Mouse (Mus musculus) inflammation-experienced regulatory T-cells, adult 6 months (primary cell): ENCODE measurements at regions not wholly inside any gene's neighbourhood (a gene's known extent, or its start where the extent isn't known, plus 50 kb on each side); places are given as distances from the start of the nearest gene placed in this dataset.

Experiments used
- ATAC-seq: one replicate; pipeline ENCODE4 v1.8.0; 2017

DNA sequence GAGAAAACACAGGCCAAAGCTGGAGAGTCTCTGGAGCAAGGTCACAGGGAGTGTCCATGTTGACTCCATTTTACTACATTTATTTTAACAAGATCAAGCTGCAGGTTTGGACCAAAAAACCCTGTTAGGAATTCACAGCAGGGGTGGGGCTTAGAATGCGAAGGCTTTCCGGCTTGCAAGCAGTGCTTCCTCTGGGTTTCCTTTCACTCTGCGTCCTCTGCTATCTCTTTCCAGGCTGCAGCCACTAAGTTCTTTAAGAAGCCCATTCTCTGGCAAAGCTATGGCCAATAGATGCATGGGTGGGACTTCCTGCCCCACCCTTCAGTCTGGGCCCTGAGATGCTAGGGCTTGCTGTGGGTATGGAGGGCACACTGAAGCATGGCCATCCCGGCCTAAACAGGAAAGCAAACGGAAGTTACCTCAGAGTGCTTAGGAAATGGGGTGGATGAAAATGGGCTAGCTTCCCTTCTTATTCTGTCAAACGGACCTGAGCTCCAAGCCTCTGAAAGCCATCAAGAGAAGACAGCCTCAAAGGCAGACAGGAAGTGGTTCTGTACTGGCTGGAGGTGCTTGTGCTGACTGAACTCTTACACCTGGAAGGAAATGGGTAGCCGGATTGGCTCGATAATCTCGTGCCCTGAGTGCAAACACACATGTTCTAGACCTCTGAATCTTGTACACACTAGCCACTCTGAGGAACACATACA lies 90.6 kb upstream of the C1qtnf7 start:
- peak; percentile 46 for ATAC-seq

DNA sequence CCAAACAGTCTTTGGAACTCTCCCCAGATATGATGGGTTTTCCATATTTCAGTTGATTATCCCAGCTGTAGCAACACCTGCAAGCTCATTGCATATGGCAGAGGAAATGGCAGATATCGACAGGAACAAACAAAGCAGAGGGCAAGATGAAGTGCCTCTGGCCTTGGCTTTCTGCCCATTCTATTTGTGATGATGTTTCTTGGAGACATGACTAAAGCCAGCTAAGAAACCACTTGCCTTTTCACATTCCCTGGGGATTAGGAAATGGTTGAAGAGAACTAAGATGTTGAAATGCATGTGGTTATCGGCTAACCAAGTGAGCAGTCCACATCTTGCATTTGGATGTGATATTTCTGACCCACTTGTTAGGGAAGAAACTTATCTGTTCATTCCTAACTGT lies 82.0 kb upstream of the C1qtnf7 start:
- ATAC-seq = no peak

DNA sequence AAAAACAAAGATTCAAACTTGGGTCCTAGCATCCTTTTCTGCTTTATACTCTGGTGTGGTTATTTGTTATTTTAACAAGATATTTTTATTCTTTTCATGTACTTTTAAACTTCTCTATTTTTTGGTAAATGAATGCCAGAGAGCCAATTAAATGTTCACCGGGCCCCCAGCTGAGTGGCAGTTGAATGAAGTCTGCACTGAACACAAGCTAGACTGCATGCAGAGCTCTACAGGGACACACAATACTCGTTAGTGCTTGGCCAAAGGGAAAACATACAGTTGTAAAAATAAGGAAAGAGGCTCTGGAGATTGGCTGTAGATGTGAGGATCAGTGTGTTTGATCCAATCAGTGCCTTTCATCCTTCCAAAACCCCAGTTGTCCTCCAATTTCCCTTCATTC lies 76.1 kb upstream of the C1qtnf7 start:
- no peak for ATAC-seq

DNA sequence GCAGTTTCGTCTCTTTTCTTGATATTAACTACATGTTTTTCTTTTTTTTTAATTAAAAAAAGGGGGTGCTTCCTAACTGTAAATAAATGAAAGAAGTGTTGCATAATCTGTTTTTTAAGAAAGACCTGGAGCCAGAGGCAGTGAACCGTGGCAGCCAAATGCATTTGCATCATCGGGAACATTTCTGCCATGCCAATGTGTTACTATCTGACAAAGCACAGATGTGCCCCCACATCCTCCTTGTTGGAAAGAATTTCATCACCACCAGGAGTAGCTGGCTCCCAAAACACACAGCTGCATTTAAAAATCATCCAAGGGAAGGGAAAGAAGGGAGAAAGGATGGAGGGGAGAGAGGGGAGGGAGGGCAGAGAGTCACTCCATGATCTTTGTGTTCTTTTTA lies 74.0 kb upstream of the C1qtnf7 start:
- no peak for ATAC-seq

DNA sequence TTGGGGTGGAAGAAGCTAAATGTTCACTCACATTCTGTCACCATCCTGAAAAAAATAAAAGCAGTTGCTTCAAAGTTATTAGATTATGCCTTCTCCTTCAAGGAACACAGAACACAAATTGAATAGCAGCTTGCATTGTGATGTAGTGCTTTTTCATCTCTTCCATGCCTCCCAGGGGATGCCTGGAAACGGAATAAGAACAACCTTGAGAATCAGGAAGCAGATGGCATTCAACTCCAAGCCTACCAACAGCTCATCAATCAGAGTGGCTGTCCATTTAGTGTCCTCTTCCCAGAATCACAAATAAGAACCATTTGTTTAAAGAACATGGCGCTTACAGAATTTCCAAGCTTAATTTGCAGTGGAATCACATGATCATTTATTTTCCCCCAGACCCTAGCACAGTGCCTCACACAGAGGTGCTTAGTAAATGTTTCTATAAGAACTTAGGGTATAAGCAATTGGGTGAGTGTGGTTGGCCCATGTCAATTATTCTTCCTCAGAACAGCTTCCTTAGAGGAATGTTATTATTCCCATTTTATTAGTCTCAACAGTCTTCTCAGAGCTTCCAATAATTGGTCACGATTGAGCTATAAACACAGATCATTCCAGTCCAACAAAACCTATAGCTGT lies 70.6 kb upstream of the C1qtnf7 start:
- ATAC-seq = no peak

DNA sequence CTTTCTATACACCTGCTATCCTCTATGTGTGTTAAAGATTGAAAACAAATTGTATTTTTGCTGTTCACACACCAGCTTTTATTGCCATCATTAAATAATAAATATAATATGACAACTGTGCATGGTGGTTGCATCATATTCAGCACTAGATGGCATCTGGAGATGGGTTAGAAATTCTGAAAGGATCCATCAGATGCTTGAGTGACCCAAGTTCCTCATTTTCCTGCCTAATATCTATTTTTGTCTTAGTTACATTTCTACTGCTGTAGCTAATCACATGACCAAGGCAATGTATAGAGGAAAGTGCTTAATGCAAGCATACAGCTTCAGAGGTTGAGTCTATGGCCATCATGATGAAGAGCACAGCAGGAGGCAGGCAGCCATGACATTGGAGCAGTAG lies 69.7 kb upstream of the C1qtnf7 start:
- ATAC-seq = no peak

DNA sequence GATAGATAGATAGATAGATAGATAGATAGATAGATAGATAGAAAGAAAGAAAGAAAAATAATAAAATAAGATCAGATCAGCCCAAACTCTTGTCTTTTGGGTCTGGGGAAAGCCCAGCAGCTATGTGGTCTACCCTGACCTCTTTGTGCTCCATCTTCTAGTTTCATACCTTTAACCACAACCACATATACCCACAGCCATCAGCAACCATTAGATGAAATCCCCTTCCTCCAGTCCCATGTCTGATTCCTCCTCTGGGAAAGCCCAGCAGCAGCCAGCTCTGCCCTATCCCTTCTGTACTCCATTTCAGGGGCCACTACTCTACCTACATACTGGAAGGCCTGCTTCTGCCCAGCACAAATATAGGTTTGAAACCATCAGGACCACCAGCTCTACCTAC lies 69.0 kb upstream of the C1qtnf7 start:
- ATAC-seq = no peak

DNA sequence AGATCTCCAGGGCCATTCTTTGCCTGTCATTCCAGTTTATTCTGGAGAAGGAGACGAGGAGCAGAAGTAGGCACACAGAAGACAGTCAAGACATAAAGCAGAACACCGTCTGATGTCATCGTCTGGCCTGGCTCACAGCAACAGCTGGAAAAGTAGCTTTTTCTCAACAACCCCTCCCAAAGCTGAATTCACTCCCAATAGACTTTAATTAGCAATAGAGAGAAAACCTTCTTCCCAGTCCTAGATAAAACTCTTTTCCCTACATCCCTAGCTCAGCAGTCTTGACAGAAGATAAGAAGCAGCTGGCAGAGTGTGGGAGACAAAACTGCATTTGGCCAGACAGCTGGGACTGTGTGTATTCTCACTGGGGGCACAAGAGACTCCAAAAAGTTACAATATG lies 59.3 kb upstream of the C1qtnf7 start:
- ATAC-seq = no peak

DNA sequence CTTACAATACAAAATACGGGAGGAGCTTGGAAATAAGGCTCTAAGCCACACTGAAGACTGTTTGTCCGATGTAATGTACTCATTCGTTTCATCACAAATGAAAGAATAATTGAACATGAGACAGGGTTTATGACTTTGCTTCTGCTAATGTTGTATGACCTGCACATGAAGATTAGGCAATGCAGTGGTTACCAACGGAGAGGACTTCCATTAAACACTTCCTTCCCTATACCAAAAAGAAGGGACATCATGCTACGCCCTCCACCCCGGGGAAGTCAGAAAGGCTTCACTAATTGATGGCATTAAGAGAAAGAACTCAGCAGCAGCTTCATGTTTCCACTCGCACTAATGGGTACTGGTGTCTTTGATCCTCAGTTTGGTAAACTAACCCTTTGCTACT lies 57.6 kb upstream of the C1qtnf7 start:
- no peak for ATAC-seq

DNA sequence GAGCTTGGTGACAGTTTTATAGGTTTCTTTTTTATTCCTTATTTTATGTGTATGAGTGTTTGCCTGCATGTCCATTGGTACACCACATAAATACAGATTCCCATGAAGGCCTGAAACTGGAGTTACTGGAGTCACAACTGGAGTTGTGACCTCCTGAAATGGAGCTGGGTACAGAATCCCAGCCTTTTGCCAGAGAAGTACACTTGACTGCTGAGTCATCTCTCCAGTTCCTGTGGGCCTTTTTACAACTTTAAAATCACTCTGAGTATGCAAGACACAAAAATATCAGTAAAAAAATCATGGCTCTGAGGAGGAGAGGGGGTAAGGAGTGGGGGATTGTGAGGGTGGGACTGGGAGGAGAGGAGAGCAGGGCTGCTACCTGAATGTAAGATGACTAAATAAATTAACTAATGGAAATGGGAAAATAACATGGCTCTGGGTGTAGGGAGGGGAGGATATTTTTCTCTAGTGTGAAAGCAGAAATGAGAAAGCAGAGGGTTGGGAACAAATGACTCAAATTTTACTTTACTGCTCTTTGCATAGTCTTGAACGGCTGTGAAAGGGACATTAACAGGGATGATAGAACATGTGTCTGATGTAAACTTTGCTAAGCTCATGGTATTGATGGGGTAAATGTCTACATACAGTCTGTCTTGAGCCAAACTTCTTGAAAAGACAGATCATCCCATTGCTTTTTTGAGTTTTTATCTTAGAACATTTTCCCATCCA lies 53.2 kb upstream of the C1qtnf7 start:
- no peak for ATAC-seq
